Mouse (Mus musculus): ENCODE results near the gene Sft2d1. TPM values are rescaled to one million over a fixed set of nuclear protein-coding genes. Genes with fewer than 3 reads are reported as not detected.
"Not testable (repeated sequence)": the region's sequence is repeated elsewhere in the genome, so short reads cannot be mapped to it uniquely, and the experiment has no call there.

Sft2d1 gene
- total RNA-seq, 2 experiments from 2014 or later = 13.9 to 16.6 TPM

DNA sequence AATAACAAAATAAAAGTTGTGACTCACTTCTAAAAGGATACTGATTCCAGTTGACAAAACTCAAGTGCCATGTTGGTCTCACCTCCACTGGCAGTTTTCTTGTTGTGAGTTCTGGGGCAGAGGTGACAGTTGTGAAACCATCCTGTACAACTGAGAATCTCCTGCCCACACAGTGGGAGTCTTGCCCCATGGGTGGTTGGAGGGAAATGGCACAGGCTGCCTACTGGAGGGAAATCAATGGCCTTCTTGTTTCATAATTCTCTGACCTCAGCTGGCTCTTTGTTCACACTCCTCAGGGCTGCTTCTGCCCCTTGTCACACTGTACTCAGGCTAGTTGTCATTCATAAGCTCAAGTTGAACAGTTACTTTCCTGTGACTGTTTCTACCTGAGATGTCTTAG lies 11.4 kb upstream of the Sft2d1 start:
- DNase-seq = no peak
- intact Hi-C loops (cut with DNase I) = no loop called here

DNA sequence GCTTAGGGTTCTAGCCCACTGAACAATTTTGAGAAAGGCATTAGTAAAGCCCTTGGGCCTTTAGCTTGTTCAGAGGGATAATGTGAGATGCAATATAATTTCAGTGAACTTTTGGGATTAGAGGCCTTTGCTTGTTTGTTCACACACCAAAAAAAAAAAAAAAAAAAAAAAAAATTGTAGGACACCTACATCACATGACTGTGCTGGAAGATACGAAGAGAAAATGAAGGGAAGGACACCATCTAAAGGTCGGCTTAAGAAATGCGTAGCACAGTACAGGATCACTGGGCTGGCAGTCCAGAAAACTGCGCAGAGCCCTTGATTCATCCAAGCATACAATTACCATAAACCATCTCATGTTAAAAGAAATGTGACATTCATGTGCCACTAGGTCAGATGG lies 9.4 kb upstream of the Sft2d1 start:
- intact Hi-C loops (cut with DNase I) = loop anchor here (5.0 kb wide), 1 partner anchor 34 kb away; no protein-coding TSS in a partner anchor
- DNase-seq = no peak

DNA sequence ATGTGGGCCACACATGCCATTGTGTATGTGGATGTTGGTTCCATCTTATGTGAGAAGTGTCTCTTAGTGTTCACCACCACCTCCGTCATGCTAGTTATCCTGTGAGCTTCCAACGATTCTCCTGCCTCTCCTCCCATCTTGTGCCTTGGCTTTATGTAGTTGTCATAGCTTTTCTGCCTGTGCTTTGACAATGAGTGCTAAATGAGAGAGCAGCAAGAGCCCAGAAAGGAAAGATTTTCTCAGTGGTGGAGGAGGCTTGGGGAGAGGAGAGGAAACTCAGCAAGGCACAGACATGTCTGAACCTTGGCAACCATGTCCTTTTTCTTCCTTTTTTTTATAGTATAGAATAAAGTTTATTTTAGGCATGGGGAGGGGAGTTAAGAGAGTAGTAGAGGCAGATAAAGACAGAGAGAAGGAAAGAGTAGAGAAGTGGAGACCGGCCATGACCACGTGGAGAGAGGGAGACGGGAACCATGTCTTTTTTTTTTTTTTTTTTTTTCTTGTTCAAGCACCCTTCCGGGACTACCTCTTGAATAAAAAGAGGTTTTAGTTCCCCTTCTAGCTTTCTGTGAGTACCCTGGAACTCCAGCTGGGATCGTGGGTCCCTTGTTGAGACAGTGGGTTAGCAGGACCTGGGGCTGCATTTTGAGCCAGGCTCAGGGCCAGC lies 8.0 kb upstream of the Sft2d1 start:
- intact Hi-C loops (cut with DNase I) = loop anchor here (5.0 kb wide), 1 partner anchor 36 kb away; no protein-coding TSS in a partner anchor
- DNase-seq = no peak

DNA sequence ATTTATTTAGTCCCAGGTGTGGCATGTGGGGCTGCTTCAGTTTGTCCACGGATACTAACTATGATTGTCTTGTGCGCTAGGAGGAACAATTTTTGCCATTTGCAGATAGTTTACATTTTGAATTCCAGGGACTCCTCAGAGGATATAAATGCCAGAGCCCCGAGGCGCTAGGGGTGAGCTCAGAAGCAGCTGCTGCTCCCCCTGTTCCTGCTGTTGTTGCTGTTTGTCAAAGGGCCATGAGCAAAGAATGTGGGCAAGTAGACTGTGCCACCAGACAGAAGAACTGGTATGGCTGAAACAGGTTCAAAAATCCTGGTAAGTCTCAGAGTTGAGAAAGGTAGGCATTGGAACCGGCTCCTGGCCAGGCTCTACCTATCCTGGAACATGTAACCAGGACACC lies 7.2 kb upstream of the Sft2d1 start:
- DNase-seq = no peak
- intact Hi-C loops (cut with DNase I) = loop anchor here (5.0 kb wide), 1 partner anchor 36 kb away; no protein-coding TSS in a partner anchor

DNA sequence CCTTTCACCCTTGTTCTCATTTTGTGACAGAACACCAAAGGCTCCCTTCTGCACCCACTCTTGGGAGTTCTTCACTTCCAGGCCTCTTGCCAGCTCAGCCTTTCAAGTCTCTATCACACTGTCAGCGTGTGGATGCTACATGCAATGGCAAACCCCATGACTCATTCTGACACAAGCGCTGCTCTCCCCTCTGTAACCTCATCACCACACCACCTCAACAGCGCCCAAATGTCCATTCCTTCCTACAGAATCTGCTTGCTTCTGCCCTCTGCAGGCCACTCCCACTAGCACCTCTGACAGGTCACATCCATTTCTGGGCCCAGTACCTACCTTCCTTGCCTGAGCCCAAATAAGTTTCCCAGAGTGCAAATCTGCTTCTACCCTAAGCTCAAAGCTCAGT lies 5.1 kb upstream of the Sft2d1 start:
- no peak for DNase-seq
- intact Hi-C loops (cut with DNase I) = no loop called here

DNA sequence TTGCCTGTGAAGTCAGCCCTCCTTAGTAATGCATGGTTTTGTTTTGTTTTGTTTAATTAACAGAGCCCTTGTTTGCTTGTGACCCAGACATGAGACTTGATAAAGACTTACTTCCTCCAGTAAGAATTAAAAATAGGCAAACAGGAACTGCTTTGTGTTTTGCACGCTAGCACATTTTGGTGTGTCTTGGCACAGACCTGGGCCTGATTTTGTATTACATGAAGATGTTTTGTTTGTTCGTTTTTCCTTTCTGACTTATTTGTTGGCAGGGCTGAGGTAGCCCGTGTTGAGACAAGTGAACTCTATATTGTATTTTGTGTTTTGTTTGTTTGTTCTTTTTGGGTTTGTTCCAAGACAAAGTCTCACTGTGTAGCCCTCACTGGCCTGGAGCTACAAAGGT lies 849 bp downstream of the Sft2d1 start:
- DNase-seq = no peak
- intact Hi-C loops (cut with DNase I) = loop anchor here (2.0 kb wide), 2 partner anchors 27 to 61 kb away; no protein-coding TSS in a partner anchor

DNA sequence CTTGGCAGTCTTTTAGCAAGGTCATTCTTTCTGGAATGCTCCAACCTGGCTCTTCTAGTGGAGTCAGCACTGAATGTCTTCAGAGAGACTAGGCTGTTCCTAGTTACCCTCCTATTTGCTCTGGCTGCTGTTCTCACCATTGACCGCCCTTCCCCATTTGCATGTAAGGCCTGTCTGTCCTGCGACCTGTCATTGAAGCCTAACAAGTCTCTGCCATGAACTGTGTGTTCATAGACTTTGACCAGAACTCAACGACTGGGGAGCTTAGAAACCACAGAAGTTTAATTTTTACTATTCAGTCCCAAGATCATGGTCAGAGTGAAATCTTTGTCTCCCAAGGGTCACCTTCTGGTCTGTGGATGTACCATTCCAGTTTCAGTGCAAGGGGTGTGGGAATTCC lies 3.1 kb downstream of the Sft2d1 start:
- intact Hi-C loops (cut with DNase I) = no loop called here
- no peak for DNase-seq

DNA sequence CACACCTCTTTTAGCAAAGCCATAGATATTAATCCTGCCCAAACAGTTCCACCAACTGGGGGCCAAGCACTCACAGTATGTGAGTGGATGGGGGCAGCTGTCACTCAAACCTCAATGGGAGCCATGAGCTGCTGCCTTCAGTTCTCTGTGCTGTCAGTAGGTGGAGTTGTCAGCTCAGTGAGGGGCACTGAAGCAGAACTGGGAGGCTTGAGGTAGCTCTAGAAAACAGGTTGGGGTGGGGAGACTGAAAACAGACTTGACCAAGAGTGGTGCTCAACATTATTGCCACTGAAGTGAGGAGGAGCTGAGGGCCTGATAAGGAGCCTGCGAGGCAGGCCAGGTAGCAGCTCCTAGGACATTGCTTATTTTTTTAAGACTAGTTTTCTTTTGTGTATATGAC lies 5.3 kb downstream of the Sft2d1 start:
- intact Hi-C loops (cut with DNase I) = no loop called here

DNA sequence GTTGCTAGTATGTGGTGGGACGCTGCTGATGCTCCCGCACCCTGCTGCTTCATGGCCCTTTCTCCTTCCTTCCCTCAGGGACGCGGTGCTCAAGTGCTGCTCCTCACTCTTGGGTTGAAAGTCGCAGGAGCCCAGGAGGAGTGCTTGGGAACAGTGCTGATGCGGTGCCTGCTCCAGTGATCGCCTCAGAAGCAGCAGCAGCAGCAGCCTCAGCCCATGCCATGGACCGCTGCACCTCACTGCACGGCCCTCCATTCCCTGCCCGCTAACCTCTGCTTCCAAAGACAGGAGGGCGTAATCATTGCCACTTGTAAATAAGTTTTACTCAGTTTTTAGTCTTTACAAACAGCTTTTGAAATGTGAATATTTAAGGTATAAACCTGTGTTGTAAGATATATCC lies 16.0 kb downstream of the Sft2d1 start:
- DNase-seq; intact Hi-C loops (cut with DNase I): not testable (repeated sequence)

More for the DNA sequence above, 5.3 kb downstream of the Sft2d1 start:
- no peak for DNase-seq

DNA sequence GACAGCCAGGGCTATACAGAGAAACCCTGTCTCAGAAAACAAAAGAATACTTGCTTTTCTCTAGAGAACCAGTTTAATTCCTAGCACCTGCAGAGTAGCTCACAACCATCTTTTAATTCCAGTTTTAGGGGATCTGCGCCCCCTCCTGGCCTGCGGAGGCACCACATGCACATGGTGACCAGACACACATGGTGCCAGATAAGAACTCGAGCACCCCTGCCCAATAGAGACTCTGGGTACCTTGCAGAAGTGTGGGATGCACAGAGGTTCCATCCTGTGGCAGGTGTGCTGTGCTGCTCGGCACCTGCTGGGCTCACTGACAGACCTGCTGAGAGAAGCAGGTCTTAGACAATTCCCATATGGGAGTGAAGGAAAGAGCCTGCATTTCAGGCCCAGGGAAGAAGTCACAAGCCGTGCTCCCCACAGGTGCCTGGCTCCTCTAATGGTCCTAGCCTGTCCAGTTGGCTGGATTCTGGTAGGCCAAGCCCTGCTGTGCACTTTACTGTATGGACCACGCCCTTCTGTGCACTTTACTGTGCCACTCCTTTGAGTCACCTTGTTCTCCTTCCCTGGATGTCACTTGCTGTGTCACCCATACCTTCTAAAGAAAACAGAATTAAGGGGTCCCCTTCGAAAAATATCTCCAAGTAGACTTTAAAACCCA lies 17.7 kb downstream of the Sft2d1 start:
- intact Hi-C loops (cut with DNase I) = no loop called here
- no peak for DNase-seq

DNA sequence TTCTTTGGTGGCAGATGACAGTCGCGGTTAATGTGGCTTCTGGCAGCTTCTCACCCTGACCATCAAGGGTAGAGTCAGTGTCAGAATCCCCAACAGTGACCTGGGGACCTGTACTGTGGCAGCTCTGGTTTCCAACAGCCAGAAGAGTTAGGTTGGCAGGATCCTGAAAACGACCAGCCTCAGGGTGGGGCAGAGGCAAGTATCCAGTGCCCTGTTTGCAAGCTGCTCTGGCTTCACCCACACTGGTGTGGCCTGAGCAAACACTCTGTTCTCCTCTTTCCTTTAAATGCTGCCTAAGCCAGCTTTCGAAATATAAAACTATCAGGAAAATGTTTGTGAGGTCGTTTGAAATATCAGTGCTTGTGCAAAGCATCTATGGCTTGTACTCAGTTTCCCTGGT lies 19.7 kb downstream of the Sft2d1 start:
- intact Hi-C loops (cut with DNase I) = no loop called here
- no peak for DNase-seq

DNA sequence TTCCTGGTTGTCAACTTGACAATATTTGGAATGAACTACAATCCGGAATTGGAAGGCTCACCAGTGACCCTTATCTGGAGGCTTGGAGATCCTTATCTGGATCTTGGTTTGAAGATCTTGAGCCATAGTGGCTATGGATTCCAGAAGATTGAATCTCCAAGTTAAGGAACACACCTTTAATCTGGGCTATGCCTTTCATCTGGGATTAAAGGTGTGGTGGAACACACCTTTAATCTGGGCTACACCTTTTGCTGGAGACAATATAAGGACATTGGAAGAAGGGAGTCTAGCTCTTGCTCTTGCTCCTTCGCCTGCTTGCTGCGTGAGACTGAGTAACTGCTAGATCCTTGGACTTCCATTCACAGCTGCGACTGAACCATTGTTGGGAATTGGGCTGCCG lies 26.3 kb downstream of the Sft2d1 start, which contains the start of gene Prr18:
Gene Prr18, plus strand, starts transcription at position 301 of the 400 bp plus-strand sequence.
- DNase-seq = not testable (repeated sequence)

DNA sequence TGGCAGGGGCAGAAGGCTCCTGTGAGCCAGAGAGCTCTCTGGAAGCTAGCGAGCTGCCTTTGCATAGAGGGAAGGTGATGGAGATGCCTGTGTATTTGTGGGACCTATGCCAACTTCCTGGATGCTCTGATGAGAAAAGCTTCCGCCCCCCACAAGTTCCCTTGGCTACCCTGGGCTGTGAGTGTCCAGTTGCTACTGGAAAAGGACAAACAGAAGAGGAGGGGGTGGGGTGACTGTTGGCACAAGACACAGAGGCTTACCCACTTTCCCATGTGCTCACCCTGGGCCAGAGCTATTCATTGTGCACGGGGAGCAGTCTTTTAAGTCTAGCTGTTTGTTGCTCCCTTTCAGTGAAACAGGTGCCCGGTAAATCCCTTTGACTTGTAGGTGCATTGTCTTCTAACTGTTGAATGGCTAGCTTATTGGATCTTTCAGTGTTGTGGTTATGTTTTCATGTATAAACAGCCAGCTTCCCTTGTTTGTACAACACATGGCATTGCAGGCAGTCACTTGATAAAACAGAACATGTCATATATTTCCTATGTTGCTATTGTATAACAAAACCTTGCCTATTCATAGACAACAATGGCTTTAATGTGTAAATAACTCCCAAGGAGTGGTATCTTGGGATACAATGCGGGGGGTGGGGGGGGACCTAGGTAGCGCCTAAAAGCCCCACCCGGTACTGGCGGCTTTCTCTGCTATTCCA lies 28.9 kb downstream of the Sft2d1 start:
- DNase-seq = no peak

More for the DNA sequence above, 26.3 kb downstream of the Sft2d1 start, which contains the start of gene Prr18:
- intact Hi-C loops (cut with DNase I) = not testable (repeated sequence)

DNA sequence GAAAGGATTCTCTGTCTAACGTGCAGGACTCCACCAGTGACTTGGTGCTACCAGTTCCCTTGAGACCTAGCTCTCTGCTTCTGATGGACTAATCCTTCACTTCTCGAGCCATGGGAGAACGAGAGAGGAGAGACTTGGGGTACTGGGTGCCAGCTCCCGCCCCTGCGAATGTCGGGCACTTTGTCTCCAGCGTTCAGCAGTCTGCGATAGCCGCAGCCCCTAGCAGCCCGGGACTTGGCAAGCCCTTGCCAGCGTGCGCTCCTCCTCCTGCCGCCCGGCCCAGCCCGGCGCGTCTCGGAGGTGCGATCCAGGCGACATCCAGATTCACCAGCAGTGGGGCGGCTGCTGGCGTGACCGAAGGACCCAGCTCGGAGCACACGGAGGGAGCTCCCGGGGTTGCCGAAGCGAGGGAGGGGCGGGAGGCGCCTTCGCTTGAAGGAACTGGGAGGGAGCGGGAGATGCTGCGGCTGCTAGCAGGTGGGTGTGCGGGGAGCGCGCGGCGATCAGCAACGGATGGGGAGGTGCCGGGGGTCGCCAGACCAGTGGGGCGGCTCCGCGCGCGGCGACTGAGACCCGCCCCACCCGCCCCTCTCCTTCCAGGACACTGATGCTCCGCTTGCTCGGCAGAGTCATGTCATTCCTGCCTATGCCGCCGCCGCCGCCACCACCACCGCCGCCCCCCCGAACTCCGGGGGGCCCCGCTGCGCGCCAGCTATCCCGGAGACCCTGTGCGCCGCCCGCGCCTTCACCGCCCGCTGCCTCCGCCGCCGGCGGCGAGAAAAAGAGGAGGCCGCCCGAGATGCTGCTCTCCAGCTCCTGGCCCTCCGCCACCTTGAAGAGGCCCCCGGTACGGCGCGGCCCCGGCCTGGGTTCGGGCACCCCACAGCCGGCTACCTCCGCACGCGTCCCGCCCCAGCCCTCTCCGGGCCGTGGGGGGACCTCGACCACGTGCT lies 29.8 kb downstream of the Sft2d1 start:
- intact Hi-C loops (cut with DNase I) = no loop called here
- peak in 1 of 2 experiments; percentile 22 for DNase-seq

More for the DNA sequence above, 28.9 kb downstream of the Sft2d1 start:
- intact Hi-C loops (cut with DNase I) = no loop called here

DNA sequence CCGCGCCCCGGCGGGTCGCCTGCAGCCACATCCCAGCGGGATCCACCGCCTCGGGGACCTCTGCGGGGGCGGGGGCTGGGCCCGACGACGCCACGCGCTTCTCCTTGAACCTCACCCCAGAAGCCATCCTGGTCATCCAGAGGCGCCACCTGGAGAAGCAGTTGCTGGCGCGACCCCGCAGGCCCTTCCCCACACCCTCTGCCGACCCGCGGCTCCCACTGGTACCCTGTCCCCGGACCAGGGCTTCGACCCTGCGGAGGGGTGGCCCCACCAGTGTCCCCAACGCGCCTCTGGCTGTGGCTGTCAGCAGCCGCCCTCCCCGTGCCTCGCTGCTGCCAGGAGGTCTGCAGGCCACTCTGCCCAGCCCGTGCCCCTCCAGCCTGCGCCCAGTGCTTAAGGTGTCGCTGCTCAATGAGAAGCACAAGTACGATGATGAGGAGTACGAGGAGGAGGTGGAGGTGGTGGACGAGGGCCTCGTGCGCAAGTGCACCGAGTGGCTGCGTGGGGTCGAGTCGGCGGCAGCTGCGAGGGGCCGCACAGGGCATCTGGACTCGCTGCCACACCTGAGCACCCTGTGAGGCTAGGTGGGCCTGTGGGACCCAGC lies 30.6 kb downstream of the Sft2d1 start:
- intact Hi-C loops (cut with DNase I) = no loop called here
- no peak for DNase-seq

DNA sequence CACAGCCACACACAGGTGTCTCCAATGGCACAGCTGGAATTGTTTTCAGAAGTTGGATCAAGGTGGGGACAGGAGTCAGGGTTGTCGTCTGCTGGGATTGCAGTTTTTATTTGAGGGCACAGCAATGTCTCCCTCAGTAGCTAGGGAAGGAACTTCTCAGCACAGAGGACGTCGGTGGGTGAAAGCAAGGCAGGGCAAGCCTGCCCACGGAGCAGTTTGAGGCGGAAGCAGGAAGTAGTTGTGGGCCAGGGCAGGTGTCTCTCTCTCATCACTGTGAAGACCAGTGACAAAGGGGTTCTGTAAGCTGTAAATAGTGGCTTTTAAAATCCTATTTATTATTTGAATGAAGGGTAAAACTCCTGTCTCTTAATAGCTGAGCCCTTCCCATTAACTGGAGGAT lies 31.8 kb downstream of the Sft2d1 start:
- DNase-seq = no peak
- intact Hi-C loops (cut with DNase I) = no loop called here

DNA sequence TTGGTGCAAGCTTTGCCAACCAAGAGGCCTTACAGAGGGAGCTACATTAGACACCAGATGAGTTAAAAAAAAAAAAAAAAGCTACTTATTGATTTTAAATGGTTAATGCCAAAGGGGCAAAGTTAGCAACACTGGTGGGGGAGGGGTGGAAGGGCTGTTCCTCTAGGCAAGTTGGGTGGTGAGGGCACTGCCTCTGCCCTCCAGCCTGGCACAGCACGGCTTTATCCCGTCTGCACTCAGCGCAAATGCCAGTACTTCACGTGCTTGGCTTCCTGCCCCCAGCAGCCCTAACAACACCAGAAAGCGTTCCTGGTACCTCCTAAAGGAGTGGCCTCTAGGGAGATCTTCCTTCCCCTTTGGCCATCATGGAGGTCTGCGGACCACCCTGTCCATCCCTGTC lies 32.5 kb downstream of the Sft2d1 start:
- intact Hi-C loops (cut with DNase I) = no loop called here
- no peak for DNase-seq

DNA sequence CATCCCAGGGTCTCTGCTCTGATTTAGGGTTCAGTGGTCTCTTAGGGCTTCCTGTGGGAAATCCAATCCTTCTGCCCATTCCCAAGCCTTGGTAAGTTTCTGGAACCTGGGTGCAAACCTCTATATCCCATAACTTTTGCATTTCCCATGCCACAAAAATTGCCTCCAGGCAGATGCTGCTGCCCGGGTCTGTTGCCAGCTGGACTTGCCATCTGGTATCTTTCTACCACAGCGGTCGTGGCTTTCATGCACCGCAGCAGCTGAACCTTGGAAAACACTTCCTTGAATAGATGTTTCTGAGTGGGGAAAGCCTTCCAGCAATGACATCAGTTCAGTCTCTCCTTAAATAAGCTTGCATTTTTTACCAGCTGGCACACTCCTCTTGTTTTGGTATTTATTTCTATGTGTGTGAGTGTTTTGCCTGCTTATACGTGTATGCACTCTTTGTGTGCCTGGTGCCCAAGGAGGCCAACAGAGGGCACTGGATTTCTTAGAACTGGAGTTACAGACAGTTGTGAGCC lies 36.9 kb downstream of the Sft2d1 start:
- intact Hi-C loops (cut with DNase I) = no loop called here
- DNase-seq = no peak

DNA sequence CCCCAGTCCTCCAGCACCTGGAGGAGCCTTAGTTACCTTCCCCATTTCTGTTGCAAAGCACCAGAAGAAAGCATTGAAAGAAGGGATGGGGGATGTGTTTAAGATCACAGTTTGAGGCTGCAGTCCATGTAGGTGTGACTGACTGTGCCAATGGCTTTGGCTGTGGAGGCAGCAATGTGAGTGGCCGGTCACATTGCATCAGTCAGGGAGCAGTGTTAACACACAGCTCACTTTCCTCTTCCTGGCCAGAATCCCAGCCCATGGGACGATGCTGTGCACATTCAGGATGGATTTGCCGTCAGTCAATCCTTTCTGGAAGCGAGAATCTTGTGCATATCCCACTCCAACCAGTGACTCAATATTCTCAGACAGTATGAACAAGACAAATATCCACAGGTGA lies 38.0 kb downstream of the Sft2d1 start:
- intact Hi-C loops (cut with DNase I) = no loop called here
- DNase-seq = no peak

DNA sequence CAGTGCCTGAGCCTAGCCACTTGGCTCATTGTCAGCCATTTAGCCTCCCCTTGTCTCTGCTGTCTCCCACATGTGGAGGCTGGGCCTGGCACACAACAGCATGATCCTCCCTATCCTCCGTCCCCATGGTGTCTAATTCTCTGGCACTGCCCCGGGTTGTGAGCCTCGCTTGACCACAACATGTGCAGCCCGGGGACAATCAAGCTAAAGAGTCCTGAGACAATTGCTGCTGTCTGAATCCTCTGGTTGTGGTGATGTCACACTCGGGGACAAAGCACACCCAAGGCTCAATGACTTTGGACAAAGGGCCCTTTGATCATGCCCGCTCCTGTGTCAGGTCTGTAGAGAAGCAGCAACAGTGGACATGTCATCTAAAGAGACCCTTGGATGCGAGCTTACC lies 40.2 kb downstream of the Sft2d1 start:
- DNase-seq = no peak
- intact Hi-C loops (cut with DNase I) = no loop called here

Data from heart, postnatal 36 days (tissue).